Mouse (Mus musculus): Measurements from ENCODE around the gene Gal3st2c.
"Not testable (repeated sequence)": the region's sequence is repeated elsewhere in the genome, so short reads cannot be mapped to it uniquely, and the experiment has no call there.

The Gal3st2c gene

DNA sequence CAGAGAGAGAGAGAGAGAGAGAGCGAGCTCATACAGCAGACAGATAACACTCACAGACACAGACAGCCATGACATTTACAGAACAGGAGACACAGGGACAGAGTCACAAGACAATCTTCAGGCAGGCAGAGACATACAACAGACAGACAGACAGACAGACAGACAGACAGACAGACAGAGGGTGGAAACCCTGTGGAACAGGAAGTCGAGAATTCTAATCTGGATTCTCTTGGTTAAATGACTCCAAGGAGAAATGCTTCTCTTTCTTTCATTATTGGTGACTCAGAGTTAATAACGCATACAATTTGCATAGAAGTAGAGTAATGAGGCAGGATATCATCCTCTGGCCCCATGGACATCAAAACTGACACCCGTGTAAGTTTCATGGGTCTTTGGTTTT is 56.2 kb downstream of the Gal3st2c start:
- no peak for DNase-seq (ENCODE audit: low spot score)

- DNase-seq (ENCODE audit: low spot score): no peak
Observed at GRCm38 (mm10) chr1:94051104-94051503, 60.8 kb downstream of the Gal3st2c start.

- DNase-seq (ENCODE audit: low spot score): no peak
Observed at GRCm38 (mm10) chr1:94052373-94052772, 62.1 kb downstream of the Gal3st2c start, which contains the start of gene Pdcd1. Gene Pdcd1 (minus strand): TSS chr1:94052553.

DNA sequence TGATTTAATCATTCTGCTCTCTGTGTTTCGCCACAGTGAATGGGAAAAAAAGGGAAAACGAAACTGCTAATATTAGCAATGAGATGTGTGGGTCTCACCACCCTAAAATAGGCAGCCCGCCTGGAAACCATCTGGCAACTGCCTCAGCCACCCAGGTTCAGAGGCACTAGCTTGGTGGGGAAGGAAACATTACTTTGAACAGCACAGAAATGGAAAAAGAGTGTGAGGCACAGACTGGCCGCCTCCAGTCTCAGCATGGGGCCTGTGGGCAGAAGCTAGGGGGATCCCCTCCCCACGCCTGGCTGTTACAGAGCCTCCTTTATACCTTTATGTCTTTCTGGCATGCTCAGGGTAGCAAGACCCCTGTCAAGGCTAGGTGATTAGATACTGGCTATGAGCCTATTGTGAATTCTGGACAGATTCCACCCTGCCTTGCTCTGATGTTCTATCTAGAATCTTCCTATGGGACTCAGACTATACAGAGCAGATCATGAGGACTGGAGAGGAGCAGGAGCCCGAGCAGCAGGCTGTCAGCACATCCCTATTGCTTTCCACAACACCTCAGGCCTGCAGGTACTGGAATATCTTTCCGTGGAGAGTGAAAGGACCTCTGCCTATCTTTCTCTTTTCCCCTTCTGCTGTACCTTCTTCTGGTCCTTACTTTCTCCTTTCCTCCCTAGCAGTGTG is 63.4 kb downstream of the Gal3st2c start:
- peak; percentile 85 for DNase-seq (ENCODE audit: low spot score)

DNA sequence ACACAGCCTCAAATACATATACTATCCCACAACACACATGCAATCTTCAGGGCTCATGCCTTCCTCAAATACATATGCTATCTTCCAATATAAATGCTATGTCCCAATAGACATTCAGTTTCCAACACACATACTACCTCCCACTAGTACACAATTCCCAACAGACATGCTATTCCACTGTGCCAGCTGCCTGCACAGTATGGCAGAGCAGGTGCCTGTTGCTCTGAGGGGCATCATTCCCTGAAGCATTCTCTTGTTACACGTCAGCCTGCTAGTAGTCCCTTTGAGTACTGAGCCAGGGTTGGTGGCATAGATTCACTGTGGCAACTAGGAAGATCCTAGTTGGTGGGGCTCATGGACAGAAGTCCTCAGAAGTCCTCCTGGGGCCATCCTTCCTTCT is 64.2 kb downstream of the Gal3st2c start:
- no peak for DNase-seq (ENCODE audit: low spot score)

GRCm38 (mm10) chr1:94055966-94056365 is 65.7 kb downstream of the Gal3st2c start:
- DNase-seq (ENCODE audit: low spot score): peak; percentile 63

- DNase-seq (ENCODE audit: low spot score): no peak
Observed at GRCm38 (mm10) chr1:94057401-94057800, 67.1 kb downstream of the Gal3st2c start.

DNA sequence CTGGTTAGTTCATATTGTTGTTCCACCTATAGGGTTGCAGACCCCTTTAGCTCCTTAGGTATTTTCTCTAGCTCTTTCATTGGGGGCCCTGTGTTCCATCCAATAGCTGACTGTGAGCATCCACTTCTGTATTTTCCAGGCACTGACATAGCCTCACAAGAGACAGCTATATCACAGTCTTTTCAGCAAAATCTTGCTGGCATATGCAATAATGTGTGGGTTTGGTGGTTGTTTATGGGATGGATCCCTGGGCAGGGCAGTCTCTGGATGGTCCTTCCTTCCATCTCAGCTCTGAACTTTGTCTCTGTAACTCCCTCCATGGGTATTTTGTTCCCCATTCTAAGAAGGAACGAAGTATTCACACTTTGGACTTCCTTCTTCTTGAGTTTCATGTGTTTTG is 68.0 kb downstream of the Gal3st2c start:
- not testable (repeated sequence) for DNase-seq (ENCODE audit: low spot score)

Data from layer of hippocampus, adult 11-12 months (tissue).